Mouse (Mus musculus) WW6 (cell line): ENCODE results near the gene Lrmda.

Experiments used
- DNase-seq: peaks from one replicate; pipeline ENCODE4 v3.0.0-alpha.2; 2013; ENCODE audit warnings: low read depth, low spot score

The Lrmda gene

GRCm38 (mm10) chr14:22719968-22720367, 700.5 kb downstream of the Lrmda start:
- DNase-seq, result no peak

DNA sequence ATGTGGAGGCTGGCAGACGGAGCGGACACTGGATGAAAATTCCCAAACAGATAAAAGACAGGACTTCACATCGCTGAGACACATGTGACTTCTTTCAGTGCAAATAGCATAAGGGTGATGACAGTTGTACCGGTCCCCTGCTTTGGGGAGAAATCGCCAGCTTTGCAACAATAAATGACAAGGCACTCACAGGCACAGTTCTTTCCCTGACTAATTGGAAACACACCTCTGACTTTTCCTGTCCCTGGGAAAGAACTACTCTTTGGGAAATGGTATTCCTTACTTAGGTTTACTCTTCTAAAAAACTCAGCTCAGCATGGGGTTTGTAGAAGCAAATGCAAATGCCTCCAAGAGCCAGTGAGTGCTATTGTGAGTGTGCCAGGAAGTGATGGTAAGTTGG, 702.3 kb downstream of the Lrmda start:
- DNase-seq, result no peak

- no peak for DNase-seq
Measured at GRCm38 (mm10) chr14:22727548-22727947, 708.0 kb downstream of the Lrmda start.

GRCm38 (mm10) chr14:22728611-22729223, 709.2 kb downstream of the Lrmda start:
- no peak for DNase-seq

GRCm38 (mm10) chr14:22738603-22739002, 719.1 kb downstream of the Lrmda start:
- no peak for DNase-seq

- no peak for DNase-seq
Measured at GRCm38 (mm10) chr14:22742527-22742926, 723.0 kb downstream of the Lrmda start.

GRCm38 (mm10) chr14:22743264-22743663, 723.8 kb downstream of the Lrmda start:
- DNase-seq, result no peak

DNA sequence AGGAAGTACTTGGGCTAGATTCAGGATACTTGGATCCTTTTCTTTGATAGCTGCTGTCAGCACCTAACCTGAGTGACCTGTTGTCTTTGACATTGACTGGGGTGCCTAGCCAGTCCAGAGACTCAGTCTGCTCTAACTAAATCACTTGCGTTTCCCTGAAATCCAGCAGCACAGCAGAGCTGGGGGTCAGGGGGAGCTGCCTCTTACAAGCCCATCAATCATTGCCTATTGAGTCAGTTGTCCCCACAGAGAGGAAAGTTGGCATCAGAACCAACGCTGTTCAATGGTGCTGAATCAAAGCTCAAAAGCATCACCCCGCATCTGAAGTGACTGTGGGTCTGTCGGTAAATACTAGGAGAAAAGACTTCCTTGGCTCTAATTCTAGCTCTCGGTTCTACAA, 725.2 kb downstream of the Lrmda start:
- DNase-seq, result no peak

DNA sequence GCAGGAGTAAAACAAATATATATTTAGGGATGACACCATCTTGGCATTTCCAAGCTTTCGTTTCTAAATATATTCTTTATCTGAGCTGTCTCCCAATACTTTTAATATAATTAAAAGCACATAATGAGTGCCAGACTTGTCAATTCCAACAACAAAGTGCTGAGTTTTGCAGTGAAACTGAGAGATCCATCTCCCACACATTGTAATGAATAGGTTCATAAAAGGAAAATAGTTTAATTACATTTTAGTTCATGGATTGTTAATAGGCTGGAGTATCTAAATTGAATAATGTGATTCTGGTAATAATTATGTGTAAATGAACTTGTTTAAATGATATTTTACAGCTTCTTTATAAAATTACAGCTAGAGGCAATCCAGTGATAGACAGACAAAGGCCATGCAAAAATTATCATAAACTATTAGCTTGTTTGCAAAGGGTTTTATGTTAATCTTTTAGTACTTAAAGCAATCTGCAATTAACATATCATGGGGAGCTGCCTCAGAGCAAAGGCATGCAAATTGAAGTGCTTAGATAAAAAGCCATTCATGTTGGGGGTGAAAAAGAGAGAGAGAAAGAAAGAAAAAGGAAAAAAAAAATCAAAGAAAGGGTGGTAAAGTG, 725.9 kb downstream of the Lrmda start:
- no peak for DNase-seq

DNA sequence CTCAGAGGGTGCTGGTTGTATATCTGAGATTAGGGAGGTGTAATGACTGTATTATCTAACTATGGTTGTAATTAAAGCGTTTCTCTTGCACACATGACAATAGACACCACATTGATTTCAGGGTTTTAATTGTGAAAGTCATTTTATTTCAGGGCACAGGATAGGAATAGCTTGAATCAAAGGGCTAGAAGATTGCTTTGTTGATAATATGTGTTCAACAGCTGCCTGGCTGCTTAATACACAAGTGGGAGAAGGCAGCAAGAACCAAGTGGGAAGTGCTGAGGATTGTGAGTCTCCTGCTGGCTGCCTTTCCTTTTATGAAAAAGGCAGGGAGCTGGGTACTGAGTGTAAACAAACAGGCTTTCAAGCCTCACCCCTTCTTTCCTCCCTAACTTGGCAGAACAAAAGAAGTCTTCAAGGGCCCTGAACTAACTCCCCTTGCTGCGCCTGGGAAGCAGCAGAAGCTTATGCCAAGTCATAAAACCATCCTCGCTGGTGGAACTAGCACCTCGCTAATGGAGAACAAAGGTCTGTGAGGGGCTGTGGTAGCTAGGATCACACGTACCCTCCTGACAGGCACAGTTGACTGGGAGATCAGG, 726.5 kb downstream of the Lrmda start:
- DNase-seq, result no peak

DNA sequence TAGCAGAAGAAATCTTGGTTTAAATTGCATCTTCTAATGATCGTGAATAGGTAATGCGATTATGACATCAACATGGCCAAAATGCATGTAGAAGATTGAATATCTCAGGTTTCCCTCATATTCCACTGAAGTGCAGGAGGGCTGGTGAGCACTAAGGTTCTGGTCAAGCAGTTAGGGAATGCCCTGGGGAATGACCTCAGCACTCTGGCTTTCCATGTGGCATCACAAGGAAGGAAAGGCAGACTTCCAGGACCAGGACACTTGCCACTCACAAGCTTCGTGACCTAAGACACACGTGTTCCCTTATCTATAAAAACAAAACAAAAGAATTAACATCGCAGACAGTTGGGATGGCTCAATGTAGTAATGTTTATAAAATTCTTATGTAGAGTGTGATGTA, 728.3 kb downstream of the Lrmda start:
- DNase-seq, result no peak

DNA sequence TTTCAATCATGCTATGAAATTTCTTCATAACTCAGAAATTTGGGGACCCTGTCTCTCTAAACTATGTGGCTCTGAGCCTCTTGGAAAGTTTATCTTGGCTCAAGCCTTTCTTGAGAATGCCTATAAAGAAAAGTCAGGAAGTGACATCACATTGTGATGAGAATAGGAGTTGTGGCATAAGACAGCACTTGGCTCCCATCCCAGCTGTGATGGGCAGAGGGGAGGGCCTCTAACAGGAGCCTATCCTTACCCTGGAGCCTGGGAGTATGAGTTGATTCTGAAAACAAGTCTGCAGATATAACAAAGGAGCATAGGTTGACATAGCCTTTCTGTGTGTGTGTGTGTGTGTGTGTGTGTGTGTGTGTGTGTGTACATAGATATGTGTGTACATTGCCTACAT, 730.9 kb downstream of the Lrmda start:
- no peak for DNase-seq

DNA sequence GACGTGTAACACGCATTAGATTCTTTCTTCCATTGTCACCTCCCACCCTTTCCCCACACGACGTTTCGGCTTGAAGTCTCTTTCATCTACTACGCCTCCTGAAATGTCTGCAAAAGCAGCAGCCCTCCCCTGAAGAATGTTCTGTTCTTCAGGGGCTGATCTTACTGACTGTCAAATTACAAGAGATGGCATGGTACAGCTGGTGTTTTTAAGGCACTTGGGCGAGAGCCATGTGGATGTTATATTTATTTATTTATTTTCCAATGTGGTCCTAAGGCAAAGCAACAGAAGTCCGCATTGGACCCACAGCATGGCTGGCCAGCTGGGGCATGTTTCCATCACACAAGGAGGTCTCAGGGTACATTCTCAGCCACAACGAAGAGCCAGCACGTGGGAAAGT, 731.8 kb downstream of the Lrmda start:
- no peak for DNase-seq

GRCm38 (mm10) chr14:22754633-22755032, 735.1 kb downstream of the Lrmda start:
- no peak for DNase-seq

GRCm38 (mm10) chr14:22757493-22757892, 738.0 kb downstream of the Lrmda start:
- DNase-seq, result no peak

GRCm38 (mm10) chr14:22759216-22759615, 739.7 kb downstream of the Lrmda start:
- DNase-seq, result no peak

GRCm38 (mm10) chr14:22759673-22760072, 740.2 kb downstream of the Lrmda start:
- no peak for DNase-seq

DNA sequence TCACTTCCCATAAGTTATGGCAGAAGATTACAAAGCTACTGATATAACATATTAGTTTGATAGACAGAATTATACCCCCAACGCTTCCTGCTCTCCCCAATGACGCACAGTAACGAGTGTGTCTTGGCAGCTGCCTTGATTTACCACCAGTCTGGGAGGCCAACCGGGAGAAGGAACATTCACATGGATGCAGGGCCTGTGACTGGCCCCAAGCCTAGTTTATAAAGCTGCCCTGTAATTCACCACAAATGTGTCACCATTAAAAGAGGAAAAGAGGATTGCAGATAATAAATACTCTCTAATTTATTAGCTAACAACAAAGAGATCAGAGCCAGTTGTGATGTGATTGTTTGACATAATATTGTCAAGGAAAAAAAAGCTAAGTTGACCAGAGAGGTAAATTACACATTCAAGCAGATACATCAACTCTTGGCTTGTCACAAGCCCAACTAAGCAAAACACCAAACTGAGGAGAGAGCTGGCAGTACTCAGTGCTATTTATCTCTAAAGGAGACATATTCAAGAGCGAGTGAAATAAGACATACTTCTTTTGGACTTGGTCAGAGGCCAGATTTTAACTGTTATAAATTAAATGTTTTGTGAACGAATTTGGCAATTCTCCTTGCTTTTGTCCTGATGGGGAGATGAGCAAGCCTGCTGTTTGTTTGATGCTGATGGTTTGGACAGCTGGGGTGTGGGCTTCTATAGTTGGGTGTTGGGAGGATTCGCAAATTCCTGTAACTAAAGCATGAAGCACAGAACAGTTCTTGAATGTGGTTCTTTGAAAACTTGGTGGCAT, 740.9 kb downstream of the Lrmda start:
- no peak for DNase-seq

DNA sequence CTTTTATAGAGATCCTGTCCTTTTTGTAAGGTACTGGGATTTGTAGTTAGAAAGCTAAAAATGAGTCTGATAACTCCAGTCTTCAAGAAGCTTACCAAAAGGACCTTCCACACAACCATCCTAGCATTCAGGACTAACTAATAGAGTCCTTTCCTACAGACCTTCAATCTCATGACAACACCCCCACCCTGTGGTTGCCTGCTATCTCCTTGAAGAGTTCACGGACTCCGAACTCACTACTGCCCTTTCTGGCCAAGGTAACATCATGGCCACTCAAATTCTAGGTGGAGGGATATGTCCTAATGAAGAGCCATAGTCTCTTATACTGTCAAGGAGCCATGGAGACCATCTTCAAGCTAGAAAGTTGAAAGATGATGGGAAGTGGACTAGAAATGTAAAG, 762.2 kb downstream of the Lrmda start:
- DNase-seq, result no peak

DNA sequence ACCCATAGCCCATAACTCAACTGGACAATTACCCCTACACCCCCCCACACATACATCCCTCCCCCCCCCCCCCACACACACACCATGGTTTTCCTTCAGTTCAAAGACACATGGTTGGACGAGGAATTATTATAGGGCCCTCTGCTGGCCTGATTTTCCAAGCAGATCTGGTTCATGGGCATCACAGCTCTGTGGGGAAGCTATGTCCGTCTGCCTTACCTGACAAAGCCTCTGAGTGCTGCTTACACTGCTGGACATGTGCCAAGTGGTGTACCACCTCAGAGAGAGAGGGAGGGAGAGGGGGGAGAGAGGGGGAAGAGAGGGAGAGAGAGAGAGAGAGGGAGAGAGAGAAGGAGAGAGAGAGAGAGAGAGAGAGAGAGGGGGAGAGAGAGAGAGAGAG, 762.9 kb downstream of the Lrmda start:
- DNase-seq, result no peak

DNA sequence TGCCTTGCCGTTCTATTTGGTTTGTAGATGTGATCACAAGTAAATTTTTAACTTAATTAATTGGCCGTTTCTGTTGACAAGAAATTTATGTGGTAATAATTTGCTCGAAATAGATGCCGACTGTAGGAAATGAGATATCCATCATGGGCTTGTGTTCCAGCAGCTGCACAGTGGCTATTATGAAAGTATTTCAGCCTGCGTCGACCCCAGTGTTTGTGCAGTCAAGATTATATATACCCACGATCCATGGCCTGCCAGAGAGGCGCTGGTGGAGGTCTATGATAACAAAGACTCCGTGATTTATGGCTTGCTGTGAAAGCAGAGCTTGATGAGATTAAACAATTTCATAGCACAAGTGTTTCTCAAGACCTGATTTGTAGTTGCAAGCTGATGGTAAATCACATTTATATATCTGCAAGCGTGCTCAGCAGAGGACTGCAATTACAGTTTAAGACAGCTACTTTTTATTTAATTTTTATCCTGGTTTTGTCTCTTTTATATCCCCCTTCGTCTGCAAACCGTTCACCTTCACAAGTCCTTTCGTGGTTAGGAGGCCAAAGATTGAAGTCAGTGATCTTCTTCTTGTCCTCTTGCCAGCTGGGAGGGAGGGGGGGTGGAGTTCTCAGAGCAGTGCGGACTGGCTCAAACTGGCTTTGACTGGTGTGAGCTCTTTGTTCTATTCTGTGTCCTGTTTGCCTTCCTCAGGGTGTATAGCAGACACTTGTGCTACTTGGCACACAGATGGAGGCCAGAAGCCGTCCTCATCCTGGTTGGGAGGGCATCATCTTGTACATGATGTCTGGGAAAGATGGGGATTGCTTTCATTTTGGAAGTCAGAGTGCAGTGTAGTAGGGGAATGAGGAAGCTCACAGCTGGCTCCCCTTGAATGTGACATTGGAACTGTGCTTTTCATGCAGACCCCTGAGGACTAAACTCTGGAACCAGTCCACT, 764.0 kb downstream of the Lrmda start:
- no peak for DNase-seq
